Mouse (Mus musculus) R1 (cell line): ENCODE data around the gene Ccdc90b.

Experiments used
- DNase-seq: peaks from one replicate; pipeline ENCODE4 v3.0.0-alpha.2; 2018; ENCODE audit warnings: low read depth, low spot score

Ccdc90b gene

GRCm38 (mm10) chr7:92560986-92561876, at the start of gene Ccdc90b:
Ccdc90b (plus strand) TSS chr7:92561149.
- DNase-seq: peak; percentile 98

GRCm38 (mm10) chr7:92520397-92520796, 40.6 kb upstream of the Ccdc90b start:
- DNase-seq: no peak

GRCm38 (mm10) chr7:92520820-92521219, 40.1 kb upstream of the Ccdc90b start:
- DNase-seq: peak; percentile 60

- DNase-seq: no peak
These were observed 31.7 kb upstream of the Ccdc90b start for GRCm38 (mm10) chr7:92529245-92529644.

DNA sequence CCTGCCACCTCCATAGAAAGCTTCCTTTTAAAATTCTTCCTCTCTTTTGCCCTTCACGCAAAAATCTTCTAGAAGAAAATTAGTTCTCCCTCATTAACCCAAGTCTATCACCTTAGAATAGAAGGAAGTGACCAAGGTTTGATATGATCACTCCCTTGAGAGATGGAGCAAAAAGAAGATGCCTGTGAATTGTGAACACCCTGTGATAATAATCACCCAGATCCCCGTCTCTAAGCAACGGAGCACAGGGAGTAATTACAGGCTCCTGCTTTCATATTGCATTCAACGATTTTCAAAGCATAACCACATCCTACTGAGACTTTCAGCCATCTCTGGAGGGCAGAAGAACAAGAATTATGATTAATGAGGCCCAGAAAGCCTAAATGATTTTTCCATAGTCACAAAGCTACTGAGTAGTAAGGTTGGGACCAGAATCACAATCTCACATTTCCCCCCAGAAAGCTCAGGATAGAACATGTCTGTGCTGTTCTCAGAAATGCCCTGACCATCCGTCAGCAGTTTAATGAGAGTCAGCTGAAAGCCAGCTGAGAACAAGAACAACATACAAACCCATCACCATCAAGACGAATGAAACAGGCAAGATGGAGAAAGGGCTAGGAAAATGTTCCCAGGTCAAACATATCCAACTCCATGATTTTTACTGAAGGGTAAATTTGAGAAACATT, 28.5 kb upstream of the Ccdc90b start:
- no peak for DNase-seq

DNA sequence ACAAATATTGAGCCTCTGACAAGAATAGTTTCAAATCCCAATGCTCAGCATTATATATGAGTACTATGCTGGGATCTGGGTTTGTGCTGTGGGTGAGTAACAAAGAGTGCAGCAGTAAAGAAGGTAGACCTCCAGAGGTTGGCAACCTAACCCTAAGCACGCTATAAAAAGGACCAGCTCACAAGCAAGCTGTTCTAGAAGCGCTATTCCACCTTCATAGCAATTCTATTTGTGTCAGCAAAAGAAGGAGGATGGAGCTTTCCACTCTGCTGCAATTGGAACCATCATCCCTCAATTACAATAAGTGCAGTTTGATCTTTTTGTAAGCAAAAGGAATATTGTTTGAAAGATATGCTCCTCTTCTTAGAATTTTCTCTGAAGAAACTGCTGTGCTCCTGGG, 14.2 kb upstream of the Ccdc90b start:
- no peak for DNase-seq

DNA sequence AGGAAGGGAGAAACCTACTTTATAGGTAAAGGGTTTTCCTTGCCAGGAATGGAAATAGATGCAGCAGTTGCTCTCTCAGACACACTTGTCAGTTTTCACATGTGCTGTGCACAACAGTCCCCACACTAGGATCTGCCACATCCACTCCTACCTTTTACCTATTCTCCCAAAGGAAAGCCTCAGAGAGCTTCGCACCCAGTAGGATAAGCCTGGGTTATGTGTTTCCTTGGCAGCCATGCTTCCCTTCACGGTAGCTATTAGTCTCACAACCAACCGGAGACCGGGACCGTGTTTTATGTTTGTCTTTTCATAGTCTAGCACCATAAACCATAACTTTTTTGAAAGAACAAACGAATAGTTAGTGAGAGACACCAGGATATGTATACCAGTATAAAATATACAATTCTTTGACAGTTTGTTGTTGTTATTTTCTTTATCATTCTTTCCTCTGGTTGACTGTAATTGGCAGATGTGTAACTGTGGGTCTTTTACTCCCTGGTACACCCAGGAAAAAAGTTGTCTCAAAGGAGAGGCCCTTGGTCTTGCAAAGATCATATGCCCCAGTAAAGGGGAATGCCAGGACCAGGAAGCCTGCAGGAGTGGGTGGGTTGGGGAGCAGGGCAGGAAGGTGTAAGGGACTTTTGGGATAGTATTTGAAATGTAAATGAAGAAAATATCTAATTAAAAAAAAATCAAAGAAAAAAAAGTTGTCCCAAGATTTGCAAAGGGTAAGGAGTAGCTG, 10.5 kb upstream of the Ccdc90b start:
- DNase-seq: no peak

GRCm38 (mm10) chr7:92550990-92551392, 10.0 kb upstream of the Ccdc90b start:
- DNase-seq: peak; percentile 50

DNA sequence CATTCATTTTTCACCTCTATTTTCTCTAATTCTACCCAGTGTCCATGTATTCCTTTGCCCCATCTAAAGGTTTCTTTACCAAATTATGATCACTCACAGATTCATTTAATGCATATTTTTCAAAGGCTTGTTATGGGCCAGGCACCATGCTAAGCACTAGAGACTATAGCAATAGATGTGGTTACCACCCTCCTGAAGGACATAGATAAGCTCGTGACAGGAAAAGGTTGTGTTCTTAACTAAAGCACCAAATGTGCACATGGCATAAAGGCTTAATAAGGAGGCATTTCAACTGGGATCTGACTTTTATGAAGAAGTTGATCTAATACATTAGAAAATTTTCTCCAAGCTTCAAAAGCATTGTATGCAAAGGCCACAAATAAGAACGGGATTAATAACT, 2.2 kb upstream of the Ccdc90b start:
- no peak for DNase-seq

GRCm38 (mm10) chr7:92566775-92567174, 5.8 kb downstream of the Ccdc90b start:
- DNase-seq: no peak

DNA sequence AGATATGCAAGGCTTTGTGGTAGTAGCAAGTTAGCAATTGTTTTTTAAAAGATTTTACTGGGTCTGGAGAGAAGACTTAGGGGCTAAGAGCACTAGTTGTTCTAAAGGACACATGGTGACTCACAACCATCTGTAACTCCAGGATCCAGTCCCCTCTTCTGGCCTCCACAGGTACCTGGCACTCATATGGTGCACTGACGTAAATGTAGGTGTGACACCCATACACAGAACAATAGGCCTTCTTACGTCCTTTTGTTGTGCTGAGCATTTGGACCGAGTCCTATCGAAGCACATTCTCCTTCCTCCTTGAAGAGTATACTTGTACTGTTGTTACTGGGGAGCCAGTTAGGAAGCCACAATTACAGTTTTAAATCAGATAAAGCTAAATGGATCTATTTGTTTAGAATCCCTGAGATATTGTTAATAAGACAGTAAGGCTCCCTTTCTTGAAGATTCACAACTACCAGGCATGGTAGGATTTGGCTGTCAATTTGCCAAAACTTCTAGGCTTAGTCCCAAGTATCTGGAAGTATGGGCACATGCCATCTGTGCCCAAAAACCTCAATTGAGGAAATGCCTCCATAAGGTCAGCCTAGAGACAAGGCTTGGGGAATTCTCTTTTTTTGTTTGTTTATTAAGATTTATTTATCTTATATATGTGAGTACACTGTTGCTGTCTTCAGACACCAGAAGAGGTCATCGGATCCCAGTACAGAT, 19.7 kb downstream of the Ccdc90b start:
- DNase-seq: peak; percentile 19

DNA sequence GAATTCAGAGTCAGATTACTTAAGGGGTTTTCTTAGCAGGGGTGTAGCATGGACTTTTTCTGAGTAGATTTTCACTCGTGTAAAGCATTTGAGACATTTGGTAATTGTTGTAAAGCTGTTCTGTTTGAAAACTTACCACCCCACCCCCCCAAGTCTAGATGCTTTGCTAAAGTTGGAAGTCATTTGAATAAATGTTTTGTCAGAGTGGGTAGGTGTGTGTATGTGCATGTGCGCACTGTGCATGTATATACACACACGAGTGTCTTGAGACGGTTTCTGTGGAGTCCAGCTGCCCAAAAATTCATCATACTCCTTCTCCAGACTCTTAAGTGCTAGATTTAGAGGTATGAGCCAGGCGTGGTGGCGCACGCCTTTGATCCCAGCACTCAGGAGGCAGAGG, 22.6 kb downstream of the Ccdc90b start:
- DNase-seq: no peak

GRCm38 (mm10) chr7:92589986-92590385, 29.0 kb downstream of the Ccdc90b start:
- no peak for DNase-seq

DNA sequence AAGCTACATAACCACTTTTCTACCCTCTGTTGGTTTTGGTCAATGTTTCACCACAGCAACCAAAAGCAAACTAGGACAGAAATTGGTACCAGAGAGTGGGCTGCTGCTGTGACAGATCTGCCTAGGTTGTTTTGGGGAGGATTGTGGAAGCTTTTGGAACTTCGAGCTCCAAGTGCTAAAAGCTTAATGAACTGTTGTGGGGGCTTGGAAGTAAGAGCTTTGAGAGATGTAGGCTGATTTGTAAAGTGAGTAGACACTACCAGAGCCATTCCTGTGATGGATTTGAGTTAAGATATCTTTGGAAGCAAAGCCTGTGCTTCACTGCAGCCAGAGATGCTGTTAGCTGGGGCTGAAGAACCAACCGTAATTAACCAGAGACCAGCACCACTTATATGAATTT, 29.9 kb downstream of the Ccdc90b start:
- no peak for DNase-seq

- DNase-seq: no peak
These were observed 44.0 kb downstream of the Ccdc90b start for GRCm38 (mm10) chr7:92604961-92605360.

GRCm38 (mm10) chr7:92610830-92611229, 49.9 kb downstream of the Ccdc90b start:
- DNase-seq: no peak

GRCm38 (mm10) chr7:92624488-92624887, 63.5 kb downstream of the Ccdc90b start:
- no peak for DNase-seq

DNA sequence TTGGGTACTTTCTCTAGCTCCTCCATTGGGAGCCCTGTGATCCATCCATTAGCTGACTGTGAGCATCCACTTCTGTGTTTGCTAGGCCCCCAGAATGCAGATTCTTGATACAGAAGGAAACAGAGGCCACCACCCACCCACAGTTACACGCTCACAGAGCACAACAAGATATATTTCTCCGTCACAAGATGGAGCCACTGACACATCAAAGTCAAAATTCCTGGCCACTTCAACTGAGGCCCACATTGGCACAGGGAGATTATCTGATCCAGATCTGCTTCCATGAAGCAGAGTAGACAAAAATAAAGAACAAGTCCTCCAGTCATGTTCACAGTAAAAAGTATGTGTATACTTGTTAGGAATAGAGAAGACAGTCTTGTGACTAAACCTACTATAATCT, 69.2 kb downstream of the Ccdc90b start:
- peak; percentile 21 for DNase-seq
